Mouse (Mus musculus) embryo, embryonic 11 days (tissue): ENCODE data around the gene Klhl40.

Experiments
- DNase-seq: peaks from one replicate; pipeline ENCODE4 v3.0.0-alpha.2; 2015

Klhl40 gene

DNA sequence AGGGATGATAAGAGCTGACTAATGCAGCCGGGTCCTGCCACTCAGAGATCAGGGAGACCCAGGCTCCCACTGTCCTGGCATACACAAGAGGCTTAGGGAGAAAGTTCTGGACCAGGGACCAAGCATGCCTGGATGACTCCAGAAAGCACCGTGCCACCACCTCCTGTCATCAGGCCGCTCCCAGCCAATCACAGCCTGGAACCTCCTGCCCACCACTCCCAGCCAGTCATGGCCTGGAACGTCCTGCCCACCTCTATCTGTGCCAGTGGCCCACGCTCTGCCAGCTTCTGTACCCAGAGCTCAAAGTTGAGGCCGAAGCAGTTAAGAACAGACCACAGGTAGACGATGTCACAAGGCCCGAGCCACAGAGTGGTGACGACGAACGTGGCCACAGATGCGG lies 7.4 kb downstream of the Klhl40 start:
- no peak for DNase-seq

GRCm38 (mm10) chr9:121785261-121785660 lies 7.9 kb downstream of the Klhl40 start:
- DNase-seq = no peak

DNA sequence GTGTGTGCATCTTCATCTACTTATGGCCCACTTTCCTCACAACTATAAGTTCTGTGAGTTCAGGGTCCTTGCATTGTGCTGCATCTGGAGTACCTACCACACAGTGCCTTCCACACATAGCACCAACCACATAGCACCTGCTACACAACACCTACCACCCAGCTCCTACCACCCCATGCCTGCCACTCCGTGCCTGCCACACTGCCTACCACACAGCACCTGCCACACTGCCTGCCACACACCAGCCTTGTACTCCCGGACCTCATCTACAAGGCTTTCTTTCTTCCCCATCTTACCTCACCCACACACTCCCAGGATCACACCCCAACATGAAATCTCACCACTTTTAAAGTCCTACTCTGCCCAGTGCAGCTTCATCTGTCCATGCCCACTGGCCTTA lies 9.0 kb downstream of the Klhl40 start:
- DNase-seq = no peak

- peak; percentile 75 for DNase-seq
Measured at GRCm38 (mm10) chr9:121791206-121791605, 13.8 kb downstream of the Klhl40 start.

DNA sequence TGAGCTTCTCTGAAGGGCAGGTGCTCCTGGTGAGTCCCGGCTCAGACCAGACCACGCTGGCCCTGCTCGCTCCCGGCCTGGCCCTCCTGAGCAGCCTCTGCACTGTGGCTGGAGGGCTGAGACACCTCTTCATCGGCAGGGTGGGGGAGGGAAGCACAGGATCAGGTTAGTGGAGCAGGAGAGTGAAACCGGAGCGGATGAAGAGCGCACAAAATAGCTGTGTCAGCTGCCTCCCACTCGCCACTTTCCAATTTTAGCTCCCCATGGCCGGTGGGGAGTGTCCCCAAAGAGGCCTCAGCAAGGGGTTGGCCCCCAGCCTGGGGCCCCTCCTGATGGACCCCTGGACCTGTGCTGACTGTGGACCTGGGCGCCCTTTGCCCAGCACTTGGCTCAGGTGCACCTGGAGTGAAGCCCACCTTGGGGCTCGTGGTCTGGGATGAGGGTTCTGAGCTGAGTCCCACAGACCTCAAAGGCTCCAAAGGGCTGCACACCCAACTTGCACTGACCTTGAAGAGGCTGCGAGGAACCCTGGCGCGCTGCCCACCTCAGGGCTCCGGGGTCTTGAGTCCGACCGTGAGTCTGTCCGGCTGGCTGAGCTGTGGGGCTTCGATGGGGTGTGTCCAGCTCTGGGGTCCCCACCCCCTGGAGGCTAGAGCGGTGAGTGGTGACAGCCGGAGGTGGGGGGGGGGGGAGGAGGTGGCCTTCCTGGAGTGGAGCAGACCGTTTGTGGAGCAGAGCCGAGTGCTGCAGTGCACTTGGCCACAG lies 14.5 kb downstream of the Klhl40 start, which contains the start of gene Hhatl:
Hhatl (minus strand) TSS at position 751 of the 765 bp plus-strand sequence.
- DNase-seq = no peak

GRCm38 (mm10) chr9:121794972-121795539 lies 17.6 kb downstream of the Klhl40 start:
- no peak for DNase-seq

GRCm38 (mm10) chr9:121797722-121798121 lies 20.3 kb downstream of the Klhl40 start:
- DNase-seq = no peak

GRCm38 (mm10) chr9:121798887-121799520 lies 21.6 kb downstream of the Klhl40 start:
- DNase-seq = no peak

DNA sequence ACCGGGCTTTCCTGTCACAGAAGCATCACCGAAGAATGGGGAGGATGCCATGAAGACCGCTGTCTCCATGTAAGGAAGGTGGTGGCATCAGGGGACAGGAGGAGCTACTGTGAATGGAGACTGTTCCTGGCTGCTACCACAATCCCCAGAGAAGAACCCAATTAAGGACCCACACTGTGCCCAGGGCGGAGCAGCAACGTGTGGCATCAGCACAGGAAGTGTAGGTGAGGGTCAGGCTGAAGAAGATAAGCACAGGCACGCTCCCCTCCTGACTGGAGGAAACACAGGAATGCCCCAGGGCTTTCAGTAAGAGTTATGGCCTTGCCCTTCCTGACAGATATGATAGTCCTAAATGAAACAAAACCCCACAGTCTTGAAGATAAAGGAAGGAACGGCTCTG lies 25.3 kb downstream of the Klhl40 start:
- no peak for DNase-seq

- no peak for DNase-seq
Measured at GRCm38 (mm10) chr9:121807546-121807945, 30.1 kb downstream of the Klhl40 start.

- no peak for DNase-seq
Measured at GRCm38 (mm10) chr9:121807947-121808346, 30.5 kb downstream of the Klhl40 start.

DNA sequence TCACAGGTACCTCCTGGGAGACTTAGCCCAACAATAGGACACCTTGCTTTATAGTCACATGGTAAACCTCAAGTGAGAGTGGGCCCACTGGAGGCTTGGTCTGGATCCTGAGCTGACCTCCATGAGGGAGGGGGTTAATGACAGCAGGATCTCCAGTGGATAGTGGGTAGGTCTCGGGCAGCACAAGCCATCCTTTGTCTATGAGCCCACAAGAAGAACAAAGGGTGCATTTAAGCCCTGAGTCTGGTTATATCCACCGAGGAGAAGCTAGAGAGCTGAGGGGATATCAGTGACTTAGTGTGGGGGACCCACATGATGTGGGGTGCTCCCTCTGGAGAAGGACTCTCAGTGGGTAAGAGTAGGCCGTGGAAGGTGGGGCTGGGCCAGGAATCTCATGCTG lies 31.1 kb downstream of the Klhl40 start:
- no peak for DNase-seq

DNA sequence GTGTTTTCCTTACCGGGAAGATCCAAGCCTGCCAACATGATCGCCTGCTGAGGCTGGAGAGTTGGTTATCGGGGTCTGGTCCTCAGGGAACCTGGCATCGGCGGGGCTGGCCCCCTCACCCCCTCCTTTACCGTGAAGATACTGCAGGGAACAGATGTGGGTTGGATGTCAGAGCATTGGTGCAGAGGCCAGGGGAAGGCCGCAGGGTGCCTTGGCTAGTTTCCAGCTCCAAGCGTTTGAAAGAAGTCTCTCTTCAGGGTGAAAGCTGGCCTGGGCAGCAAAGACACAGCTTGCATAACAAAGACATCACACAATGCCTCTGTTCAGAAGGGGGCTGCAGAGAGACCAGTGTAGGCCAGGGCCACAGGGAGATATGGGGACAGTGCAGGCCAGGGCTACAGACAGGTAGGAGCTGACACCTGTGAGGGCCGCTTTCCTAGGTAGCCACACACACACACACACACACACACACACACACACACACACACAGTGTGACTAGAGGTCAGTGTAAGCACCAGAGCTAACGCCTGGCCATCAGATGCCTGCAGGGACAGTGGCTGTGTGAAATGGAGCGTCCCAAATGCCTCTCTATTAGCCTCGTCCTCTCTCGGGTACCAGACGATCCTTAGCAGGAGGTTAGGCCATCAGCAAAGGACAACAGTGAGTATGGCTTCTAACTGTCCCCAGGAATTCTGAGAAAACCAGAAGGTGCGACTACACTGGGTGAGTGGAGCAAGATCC lies 32.8 kb downstream of the Klhl40 start:
- peak; percentile 32 for DNase-seq

- DNase-seq = no peak
Measured at GRCm38 (mm10) chr9:121815183-121815582, 37.8 kb downstream of the Klhl40 start.

- no peak for DNase-seq
Measured at GRCm38 (mm10) chr9:121819073-121819770, 41.8 kb downstream of the Klhl40 start.

DNA sequence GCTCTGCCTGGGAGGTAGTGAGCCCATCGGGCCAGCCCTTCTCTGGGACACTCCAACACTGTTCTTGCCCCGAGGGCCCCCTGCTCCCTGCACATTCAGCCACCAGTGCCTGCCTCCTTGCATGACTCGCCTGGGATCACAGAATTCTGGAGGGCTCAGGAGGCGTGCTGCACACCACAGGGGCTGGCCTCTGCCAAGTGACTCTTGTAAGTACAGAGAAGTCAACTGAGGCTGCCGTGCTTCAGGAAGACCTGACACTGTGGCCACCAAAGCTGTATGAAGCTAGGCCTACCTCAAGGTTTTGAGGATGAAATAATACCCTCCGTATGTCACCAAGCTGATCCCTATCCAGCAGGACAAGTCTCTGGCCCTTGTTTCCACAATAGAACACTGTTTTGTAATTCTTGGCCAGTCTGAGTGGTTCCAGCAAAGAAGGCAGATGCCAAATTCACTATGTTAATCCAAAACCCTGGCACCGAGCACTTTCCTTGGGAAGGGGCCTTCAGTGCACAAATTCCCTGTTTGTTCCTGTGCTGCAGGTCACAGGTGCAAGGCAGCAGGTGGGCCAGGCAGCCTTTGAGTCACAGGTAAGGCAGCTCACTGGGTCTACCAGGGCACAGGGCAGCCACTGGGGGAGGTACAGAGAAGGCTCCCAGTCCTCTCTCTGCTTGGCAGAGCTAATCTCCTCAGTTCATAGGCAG lies 42.5 kb downstream of the Klhl40 start:
- no peak for DNase-seq

GRCm38 (mm10) chr9:121820765-121821164 lies 43.4 kb downstream of the Klhl40 start:
- no peak for DNase-seq

GRCm38 (mm10) chr9:121822585-121822991 lies 45.2 kb downstream of the Klhl40 start:
- DNase-seq = no peak

DNA sequence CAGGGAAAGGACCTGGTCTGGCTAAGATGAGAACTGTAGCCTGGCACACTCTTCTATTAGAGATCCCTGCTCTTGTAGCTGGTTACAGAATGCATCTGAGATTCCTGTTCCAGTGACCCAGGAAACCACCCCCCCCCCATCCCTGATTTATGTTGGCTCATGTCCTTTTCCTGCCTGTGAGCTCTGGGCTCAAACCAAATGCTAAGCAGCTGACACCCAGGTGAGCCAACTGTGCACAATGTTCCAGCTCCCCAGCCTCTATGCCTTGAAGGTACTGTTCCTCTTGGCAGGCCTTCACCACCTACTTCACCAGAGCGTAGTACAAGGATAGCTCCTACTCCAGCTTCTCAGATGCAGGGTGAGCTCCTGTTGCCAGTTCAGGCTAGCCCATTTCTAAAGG lies 45.6 kb downstream of the Klhl40 start:
- DNase-seq = no peak

- DNase-seq = no peak
Measured at GRCm38 (mm10) chr9:121823991-121824390, 46.6 kb downstream of the Klhl40 start.

- DNase-seq = no peak
Measured at GRCm38 (mm10) chr9:121826356-121826755, 48.9 kb downstream of the Klhl40 start.

DNA sequence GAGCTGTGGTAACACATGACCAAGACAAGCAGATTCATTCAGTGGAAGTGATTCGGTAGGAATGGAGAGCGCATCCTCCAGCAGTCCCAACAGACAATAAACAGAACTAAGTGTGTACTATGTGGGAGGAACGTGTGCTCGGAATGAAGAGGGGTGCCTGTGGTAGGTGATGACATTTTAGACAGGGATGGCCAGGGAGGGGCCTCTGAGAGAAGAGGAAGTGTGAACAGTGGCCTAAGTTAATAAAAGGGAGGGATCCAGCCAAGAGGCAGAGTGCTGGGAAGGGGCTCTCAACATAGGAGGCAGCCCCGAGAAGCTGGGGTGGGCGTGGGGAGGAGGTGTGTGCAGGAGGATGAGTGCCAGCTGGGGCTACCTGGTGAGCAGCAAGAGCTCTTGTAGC lies 50.9 kb downstream of the Klhl40 start:
- no peak for DNase-seq
